Mouse (Mus musculus): Measurements from ENCODE around the gene Zfp65. TPM values are rescaled to one million over a fixed set of nuclear protein-coding genes. Genes with fewer than 3 reads are reported as not detected.
"Not testable (repeated sequence)": the region's sequence is repeated elsewhere in the genome, so short reads cannot be mapped to it uniquely, and the experiment has no call there.

Gene Zfp65
- total RNA-seq, 1 experiment = 19.2 TPM

- DNase-seq (ENCODE audit: low read depth, low spot score) = peak; percentile 66
- H3K4me1 ChIP-seq (ENCODE audit: control insufficient read depth in 2 of 2, insufficient read depth in 2 of 2, low read length in 2 of 2, poor library complexity in 1 of 2); in situ Hi-C loops (cut with MboI; ENCODE audit: low sequenced_read_pairs in 2 of 2, unreplicated experiment in 2 of 2); H3K9me3 ChIP-seq (ENCODE audit: control insufficient read depth, insufficient read depth, low read depth, low read length); H3K36me3 ChIP-seq (ENCODE audit: control insufficient read depth, insufficient read depth, low read length, poor library complexity, severe bottlenecking): not testable (repeated sequence)
- Histone ChIP-seq H3K9ac (ENCODE audit: insufficient read depth, low read depth, low read length, poor library complexity, severe bottlenecking) (peak overlapping the region; percentile 73), H3K27ac (ENCODE audit: insufficient read depth, low read depth, low read length, poor library complexity, severe bottlenecking) (peak overlapping the region; percentile 24; the same call in 1 of the 2 replicates), H3K4me3 (ENCODE audit: insufficient read depth in 1 of 2, low read depth in 1 of 2, low read length in 2 of 2, poor library complexity in 1 of 2, severe bottlenecking in 1 of 2) (peak overlapping the region; percentile 69 to 76)
- TF ChIP-seq ZNF384 (IDR thresholded peaks at IDR 0.05; ENCODE audit: low read depth, low read length) (peak; percentile 98), HCFC1 (IDR thresholded peaks at IDR 0.05; ENCODE audit: borderline replicate concordance, insufficient read depth, low read length) (peak; percentile 93)
These were observed 45.8 kb downstream of the Zfp65 start for GRCm38 (mm10) chr13:67682959-67683735.

GRCm38 (mm10) chr13:67674902-67675301 lies 54.1 kb downstream of the Zfp65 start:
- in situ Hi-C loops (cut with MboI; ENCODE audit: low sequenced_read_pairs in 2 of 2, unreplicated experiment in 2 of 2) = loop anchor here in 1 of 2 experiments (10.0 kb wide), 1 partner anchor 50 kb away; no protein-coding TSS in a partner anchor
- Histone ChIP-seq H3K9ac (ENCODE audit: insufficient read depth, low read depth, low read length, poor library complexity, severe bottlenecking) (no peak overlapping the region), H3K9me3 (ENCODE audit: control insufficient read depth, insufficient read depth, low read depth, low read length) (no peaks in the 10 kb centered on the region), H3K4me1 (ENCODE audit: control insufficient read depth in 2 of 2, insufficient read depth in 2 of 2, low read length in 2 of 2, poor library complexity in 1 of 2) (no peaks in the 10 kb centered on the region), H3K36me3 (ENCODE audit: control insufficient read depth, insufficient read depth, low read length, poor library complexity, severe bottlenecking) (no peaks in the 10 kb centered on the region), H3K27ac (ENCODE audit: insufficient read depth, low read depth, low read length, poor library complexity, severe bottlenecking) (no peak overlapping the region), H3K4me3 (ENCODE audit: insufficient read depth in 1 of 2, low read depth in 1 of 2, low read length in 2 of 2, poor library complexity in 1 of 2, severe bottlenecking in 1 of 2) (no peak overlapping the region)
- DNase-seq (ENCODE audit: low read depth, low spot score) = no peak
- TF ChIP-seq MAFK (IDR thresholded peaks at IDR 0.05; ENCODE audit: insufficient read depth, low read depth, low read length) (no peak), ZC3H11A (IDR thresholded peaks at IDR 0.05; ENCODE audit: borderline replicate concordance, low read depth, low read length) (no peak), CHD2 (IDR thresholded peaks at IDR 0.05; ENCODE audit: low read depth, low read length) (no peak), HCFC1 (IDR thresholded peaks at IDR 0.05; ENCODE audit: borderline replicate concordance, insufficient read depth, low read length) (no peak), ZNF384 (IDR thresholded peaks at IDR 0.05; ENCODE audit: low read depth, low read length) (no peak)

Other genes with a start within 250 kb of the Zfp65 start
- gene Zfp874b, start 244.9 kb downstream of the Zfp65 start, total RNA-seq (2012; rRNA removed) = 6.3 and 12.1 TPM in 2 replicates
- gene Zfp58, start 228.6 kb downstream of the Zfp65 start, total RNA-seq (2012; rRNA removed) = 4.2 and 5.4 TPM in 2 replicates
- 0.18 TPM in 1 of 2 replicates, not detected in the other for gene Gm26965, start 203.0 kb downstream of the Zfp65 start, total RNA-seq (2012; rRNA removed)
- 12.6 and 14.6 TPM in 2 replicates for gene Zfp87, start 203.0 kb downstream of the Zfp65 start, total RNA-seq (2012; rRNA removed)
- 7.1 and 8.7 TPM in 2 replicates for gene Zfp748, start 175.3 kb downstream of the Zfp65 start, total RNA-seq (2012; rRNA removed)
- gene Zfp729b, start 119.5 kb downstream of the Zfp65 start, total RNA-seq (2012; rRNA removed) = 23.2 and 25.1 TPM in 2 replicates
- gene Gm49345, start 91.4 kb downstream of the Zfp65 start, total RNA-seq (2012; rRNA removed) = 4.2 and 7.7 TPM in 2 replicates
- gene Zfp729a, start 91.4 kb downstream of the Zfp65 start, total RNA-seq (2012; rRNA removed) = 6.4 and 6.8 TPM in 2 replicates
- 12.8 and 16.6 TPM in 2 replicates for gene Zfp738, start 42.1 kb downstream of the Zfp65 start, total RNA-seq (2012; rRNA removed)
- gene Zfp85, start 26.1 kb upstream of the Zfp65 start, total RNA-seq (2012; rRNA removed) = 1.7 and 2.7 TPM in 2 replicates
- gene Zfp493, start 50.5 kb upstream of the Zfp65 start, total RNA-seq (2012; rRNA removed) = 6.1 and 6.4 TPM in 2 replicates
- gene Zfp273, start 84.6 kb upstream of the Zfp65 start, total RNA-seq (2012; rRNA removed) = 3.2 and 3.3 TPM in 2 replicates
- gene Gm10037, start 101.9 kb upstream of the Zfp65 start, total RNA-seq (2012; rRNA removed) = 2.4 and 5.3 TPM in 2 replicates
- gene BC048507, start 134.2 kb upstream of the Zfp65 start, total RNA-seq (2012; rRNA removed) = 0.48 TPM in 1 of 2 replicates, not detected in the other